Mouse (Mus musculus): Measurements from ENCODE around the gene Naaa.

GRCm38 (mm10) chr5:92233366-92233765, 44.6 kb downstream of the Naaa start:
- TF ChIP-seq POLR2A (IDR thresholded peaks at IDR 0.05; ENCODE audit: insufficient read depth, low read depth, low read length) (no peak), CTCF (IDR thresholded peaks at IDR 0.05; ENCODE audit: insufficient read depth, low read depth, low read length) (no peak)
